In the genomic region with DNA sequence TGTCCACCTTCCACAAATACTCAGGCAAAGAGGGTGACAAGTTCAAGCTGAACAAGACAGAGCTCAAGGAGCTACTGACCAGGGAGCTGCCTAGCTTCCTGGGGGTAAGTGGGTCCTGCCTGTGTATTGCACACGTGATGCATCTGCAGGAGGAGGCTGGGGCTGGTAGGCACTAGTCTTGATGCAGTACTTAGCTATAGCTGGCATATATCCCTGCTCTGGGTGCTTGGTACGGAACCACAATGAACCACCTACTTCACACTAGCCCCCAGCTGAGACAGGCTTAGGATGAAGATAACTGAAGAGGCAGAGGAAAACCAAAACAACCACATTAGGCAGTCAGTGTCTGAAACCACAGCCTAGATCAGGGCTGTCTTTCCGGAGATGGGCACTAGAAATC, we compare ENCODE assay signal across 10 mouse cellular contexts. TPM values are rescaled to one million over a fixed set of nuclear protein-coding genes. Genes with fewer than 3 reads are reported as not detected.
A peak's percentile ranks its signal among the peaks of the same experiment; 100 is the strongest.
DNase-seq lines count a peak whose midpoint lies in the region; ATAC-seq lines count a peak whose summit lies in the region.
"Had no signal": no experiment of that assay in that cellular context is flagged by ENCODE, and none has a peak within 500 bp of the region (broad histone marks: within the 10 kb centered on the region; RNA-seq: fewer than 3 reads in every experiment).

No protein-coding gene starts in this region.

- no peak overlapping the region for H3K4me2 ChIP-seq in forebrain, embryonic 11.5 days (ENCODE audit: low read depth, low read length, severe bottlenecking)
- no peak overlapping the region for H3K4me2 ChIP-seq in lung, embryonic 15.5 days
- H3K4me2 ChIP-seq in intestine, embryonic 15.5 days (replicated peaks), result no peak overlapping the region
- H3K4me2 ChIP-seq in stomach, embryonic 16.5 days (ENCODE audit: low read depth, low read length), result no peak overlapping the region
- no peak overlapping the region for H3K4me2 ChIP-seq in hindbrain, embryonic 13.5 days

- peak overlapping the region; percentile 62; the same call in 1 of the 2 replicates for H3K27ac ChIP-seq in forebrain, embryonic 10.5 days
- no peak overlapping the region for H3K27ac ChIP-seq in forebrain, embryonic 11.5 days (ENCODE audit: low read depth, low read length)
- peak overlapping the region; percentile 83 for H3K27ac ChIP-seq in lung, embryonic 15.5 days
- peak overlapping the region; percentile 45; the same call in 1 of the 2 replicates for H3K27ac ChIP-seq in intestine, embryonic 15.5 days
- peak overlapping the region; percentile 89 for H3K27ac ChIP-seq in stomach, embryonic 16.5 days (ENCODE audit: low read length)
- H3K27ac ChIP-seq in hindbrain, embryonic 13.5 days, result no peak overlapping the region

- no peak for ATAC-seq in forebrain, embryonic 11.5 days (replicated peaks; ENCODE audit: low FRiP score)
- ATAC-seq in lung, embryonic 15.5 days (ENCODE audit: borderline replicate concordance, extremely low read depth, low FRiP score, low TSS enrichment), result 0 out of 2 replicates have a peak, but pooled peaks have one; percentile 14
- ATAC-seq in intestine, embryonic 15.5 days, result no peak
- ATAC-seq in stomach, embryonic 16.5 days (ENCODE audit: insufficient read depth, low FRiP score), result no peak
- no peak for ATAC-seq in hindbrain, embryonic 13.5 days (ENCODE audit: low FRiP score)

- no peaks in the 10 kb centered on the region for H3K9me3 ChIP-seq in forebrain, embryonic 10.5 days
- no peaks in the 10 kb centered on the region for H3K9me3 ChIP-seq in forebrain, embryonic 11.5 days (ENCODE audit: control insufficient read depth, low read length)
- H3K9me3 ChIP-seq in lung, embryonic 15.5 days, result no peaks in the 10 kb centered on the region
- no peaks in the 10 kb centered on the region for H3K9me3 ChIP-seq in intestine, embryonic 15.5 days
- no peaks in the 10 kb centered on the region for H3K9me3 ChIP-seq in stomach, embryonic 16.5 days (replicated peaks; ENCODE audit: control insufficient read depth, low read length)
- no peaks in the 10 kb centered on the region for H3K9me3 ChIP-seq in hindbrain, embryonic 13.5 days

- H3K36me3 ChIP-seq in forebrain, embryonic 10.5 days (replicated peaks), result no peaks in the 10 kb centered on the region
- H3K36me3 ChIP-seq in forebrain, embryonic 11.5 days (ENCODE audit: control insufficient read depth, insufficient read depth, low read length), result no peaks in the 10 kb centered on the region
- no peaks in the 10 kb centered on the region for H3K36me3 ChIP-seq in lung, embryonic 15.5 days
- no peaks in the 10 kb centered on the region for H3K36me3 ChIP-seq in intestine, embryonic 15.5 days
- H3K36me3 ChIP-seq in stomach, embryonic 16.5 days (ENCODE audit: control insufficient read depth, insufficient read depth, low read length), result no peaks in the 10 kb centered on the region
- H3K36me3 ChIP-seq in hindbrain, embryonic 13.5 days, result no peaks in the 10 kb centered on the region

- H3K4me3 ChIP-seq in forebrain, embryonic 10.5 days, result no peak overlapping the region
- no peak overlapping the region for H3K4me3 ChIP-seq in forebrain, embryonic 11.5 days (ENCODE audit: low read depth, low read length)
- no peak overlapping the region for H3K4me3 ChIP-seq in lung, embryonic 15.5 days
- no peak overlapping the region for H3K4me3 ChIP-seq in intestine, embryonic 15.5 days (replicated peaks)
- no peak overlapping the region for H3K4me3 ChIP-seq in stomach, embryonic 16.5 days (replicated peaks; ENCODE audit: low read length)
- no peak overlapping the region for H3K4me3 ChIP-seq in hindbrain, embryonic 13.5 days

- H3K9ac ChIP-seq in forebrain, embryonic 11.5 days (ENCODE audit: low read length), result no peak overlapping the region
- H3K9ac ChIP-seq in lung, embryonic 15.5 days, result no peak overlapping the region
- H3K9ac ChIP-seq in intestine, embryonic 15.5 days, result no peak overlapping the region
- H3K9ac ChIP-seq in stomach, embryonic 16.5 days (ENCODE audit: low read length), result no peak overlapping the region
- no peak overlapping the region for H3K9ac ChIP-seq in hindbrain, embryonic 13.5 days

- no peaks in the 10 kb centered on the region for H3K27me3 ChIP-seq in forebrain, embryonic 10.5 days (ENCODE audit: poor library complexity, severe bottlenecking)
- H3K27me3 ChIP-seq in forebrain, embryonic 11.5 days (ENCODE audit: control insufficient read depth, insufficient read depth, low read length), result no peaks in the 10 kb centered on the region
- H3K27me3 ChIP-seq in lung, embryonic 15.5 days, result no peaks in the 10 kb centered on the region
- H3K27me3 ChIP-seq in intestine, embryonic 15.5 days (replicated peaks), result no peaks in the 10 kb centered on the region
- no peaks in the 10 kb centered on the region for H3K27me3 ChIP-seq in stomach, embryonic 16.5 days (ENCODE audit: control insufficient read depth, insufficient read depth, low read length)
- no peaks in the 10 kb centered on the region for H3K27me3 ChIP-seq in hindbrain, embryonic 13.5 days

- peaks cover 24% of the 10 kb centered on the region for H3K4me1 ChIP-seq in forebrain, embryonic 10.5 days
- H3K4me1 ChIP-seq in forebrain, embryonic 11.5 days (replicated peaks; ENCODE audit: control insufficient read depth, insufficient read depth, low read length), result no peaks in the 10 kb centered on the region; the same call in 1 of the 2 replicates
- H3K4me1 ChIP-seq in lung, embryonic 15.5 days, result peaks cover 31% of the 10 kb centered on the region
- H3K4me1 ChIP-seq in intestine, embryonic 15.5 days (replicated peaks), result peaks cover 18% of the 10 kb centered on the region
- H3K4me1 ChIP-seq in stomach, embryonic 16.5 days (ENCODE audit: control insufficient read depth, insufficient read depth, low read length), result peaks cover 37% of the 10 kb centered on the region
- peaks cover 9% of the 10 kb centered on the region; the same call in 1 of the 2 replicates for H3K4me1 ChIP-seq in hindbrain, embryonic 13.5 days (replicated peaks)

- no peak for DNase-seq in forebrain, embryonic 10.5 days (ENCODE audit: extremely low spot score, low spot score)
- DNase-seq in forebrain, embryonic 11.5 days (ENCODE audit: low spot score), result no peak
- no peak for DNase-seq in lung, postnatal 36 days
- no peak for DNase-seq in left cerebral cortex, adult 18-20 months (ENCODE audit: low spot score in 2 of 2)

- 87% methylated on average over 3 of the region's 3 CpGs for WGBS in forebrain, embryonic 10.5 days
- WGBS in forebrain, embryonic 11.5 days, result 77% methylated on average over 3 of the region's 3 CpGs
- 69% methylated on average over 3 of the region's 3 CpGs for WGBS in lung, embryonic 15.5 days
- WGBS in intestine, embryonic 15.5 days, result 76% methylated on average over 3 of the region's 3 CpGs
- WGBS in stomach, embryonic 16.5 days, result 71% methylated on average over 3 of the region's 3 CpGs
- 82% methylated on average over 3 of the region's 3 CpGs for WGBS in hindbrain, embryonic 13.5 days

RNA-seq across cellular contexts. Expression of gene S100a4, which starts 1.5 kb away (rescaled TPM):
- polyA plus RNA-seq in forebrain, embryonic 10.5 days (2016; fragmentation: Nextera tagmentation; extraction: Ambion mirVana), result 0.47 TPM in 1 of 2 replicates, not detected in the other
- polyA plus RNA-seq in forebrain, embryonic 11.5 days (2014; fragmentation: Nextera tagmentation; extraction: Ambion mirVana), result 0.69 and 1.9 TPM in 2 replicates
- 6.0 and 8.9 TPM in 2 replicates for polyA plus RNA-seq in lung, embryonic 15.5 days (2015; fragmentation: Nextera tagmentation; extraction: Ambion mirVana)
- polyA plus RNA-seq in intestine, embryonic 15.5 days (2015; fragmentation: Nextera tagmentation; extraction: Ambion mirVana), result 4.4 and 8.2 TPM in 2 replicates
- polyA plus RNA-seq in stomach, embryonic 16.5 days (2015; fragmentation: Nextera tagmentation; extraction: Ambion mirVana), result 12.5 and 15.1 TPM in 2 replicates
- 0.75 and 1.5 TPM in 2 replicates for polyA plus RNA-seq in hindbrain, embryonic 13.5 days (2015; fragmentation: Nextera tagmentation; extraction: Ambion mirVana)
- 1 to 10 TPM; 2.9 to 4.5 TPM for total RNA-seq in left cerebral cortex, adult 18-20 months (2021)

RNA-seq across cellular contexts. Expression of gene S100a5, which starts 3.3 kb away (rescaled TPM):
- not detected in 2 replicates for polyA plus RNA-seq in forebrain, embryonic 10.5 days (2016; fragmentation: Nextera tagmentation; extraction: Ambion mirVana)
- not detected in 2 replicates for polyA plus RNA-seq in forebrain, embryonic 11.5 days (2014; fragmentation: Nextera tagmentation; extraction: Ambion mirVana)
- not detected in 2 replicates for polyA plus RNA-seq in lung, embryonic 15.5 days (2015; fragmentation: Nextera tagmentation; extraction: Ambion mirVana)
- polyA plus RNA-seq in intestine, embryonic 15.5 days (2015; fragmentation: Nextera tagmentation; extraction: Ambion mirVana), result 15.0 and 15.7 TPM in 2 replicates
- polyA plus RNA-seq in stomach, embryonic 16.5 days (2015; fragmentation: Nextera tagmentation; extraction: Ambion mirVana), result 4.5 and 5.2 TPM in 2 replicates
- polyA plus RNA-seq in hindbrain, embryonic 13.5 days (2015; fragmentation: Nextera tagmentation; extraction: Ambion mirVana), result not detected in 2 replicates
- not detected for total RNA-seq in left cerebral cortex, adult 18-20 months (2021)
- total RNA-seq: heart, postnatal 36 days; neutrophil, adult 5-6 weeks had no signal

RNA-seq across cellular contexts. Expression of gene Gm42674, which starts 3.3 kb away (rescaled TPM):
- not detected in 2 replicates for polyA plus RNA-seq in forebrain, embryonic 10.5 days (2016; fragmentation: Nextera tagmentation; extraction: Ambion mirVana)
- not detected in 2 replicates for polyA plus RNA-seq in forebrain, embryonic 11.5 days (2014; fragmentation: Nextera tagmentation; extraction: Ambion mirVana)
- not detected in 2 replicates for polyA plus RNA-seq in lung, embryonic 15.5 days (2015; fragmentation: Nextera tagmentation; extraction: Ambion mirVana)
- polyA plus RNA-seq in intestine, embryonic 15.5 days (2015; fragmentation: Nextera tagmentation; extraction: Ambion mirVana), result not detected in 2 replicates
- polyA plus RNA-seq in stomach, embryonic 16.5 days (2015; fragmentation: Nextera tagmentation; extraction: Ambion mirVana), result not detected in 2 replicates
- polyA plus RNA-seq in hindbrain, embryonic 13.5 days (2015; fragmentation: Nextera tagmentation; extraction: Ambion mirVana), result not detected in 2 replicates
- not detected for total RNA-seq in left cerebral cortex, adult 18-20 months (2021)
- total RNA-seq: heart, postnatal 36 days; neutrophil, adult 5-6 weeks had no signal

RNA-seq across cellular contexts. Expression of gene S100a6, which starts 7.6 kb away (rescaled TPM):
- polyA plus RNA-seq in forebrain, embryonic 10.5 days (2016; fragmentation: Nextera tagmentation; extraction: Ambion mirVana), result 22.4 and 23.2 TPM in 2 replicates
- 24.3 and 27.0 TPM in 2 replicates for polyA plus RNA-seq in forebrain, embryonic 11.5 days (2014; fragmentation: Nextera tagmentation; extraction: Ambion mirVana)
- polyA plus RNA-seq in lung, embryonic 15.5 days (2015; fragmentation: Nextera tagmentation; extraction: Ambion mirVana), result 148 and 158 TPM in 2 replicates
- 412 and 430 TPM in 2 replicates for polyA plus RNA-seq in intestine, embryonic 15.5 days (2015; fragmentation: Nextera tagmentation; extraction: Ambion mirVana)
- 820 and 892 TPM in 2 replicates for polyA plus RNA-seq in stomach, embryonic 16.5 days (2015; fragmentation: Nextera tagmentation; extraction: Ambion mirVana)
- 38.4 and 42.3 TPM in 2 replicates for polyA plus RNA-seq in hindbrain, embryonic 13.5 days (2015; fragmentation: Nextera tagmentation; extraction: Ambion mirVana)
- total RNA-seq in left cerebral cortex, adult 18-20 months (2021), result 10 to 100 TPM; 30.8 to 37.4 TPM

RNA-seq across cellular contexts. Expression of gene S100a2, which starts 15.0 kb away (rescaled TPM):
- not detected in 2 replicates for polyA plus RNA-seq in forebrain, embryonic 10.5 days (2016; fragmentation: Nextera tagmentation; extraction: Ambion mirVana)
- not detected in 2 replicates for polyA plus RNA-seq in forebrain, embryonic 11.5 days (2014; fragmentation: Nextera tagmentation; extraction: Ambion mirVana)
- not detected in 2 replicates for polyA plus RNA-seq in lung, embryonic 15.5 days (2015; fragmentation: Nextera tagmentation; extraction: Ambion mirVana)
- polyA plus RNA-seq in intestine, embryonic 15.5 days (2015; fragmentation: Nextera tagmentation; extraction: Ambion mirVana), result not detected in 2 replicates
- 0.93 and 1.3 TPM in 2 replicates for polyA plus RNA-seq in stomach, embryonic 16.5 days (2015; fragmentation: Nextera tagmentation; extraction: Ambion mirVana)
- not detected in 2 replicates for polyA plus RNA-seq in hindbrain, embryonic 13.5 days (2015; fragmentation: Nextera tagmentation; extraction: Ambion mirVana)
- not detected for total RNA-seq in left cerebral cortex, adult 18-20 months (2021)
- total RNA-seq: heart, postnatal 36 days; neutrophil, adult 5-6 weeks had no signal

Comparison
In these comparisons a context has a peak if more than half of its experiments do, and no peak if none do; other contexts are left out.
1. H3K27ac ChIP-seq: peak in forebrain, embryonic 10.5 days (single experiment), lung, embryonic 15.5 days (single experiment), intestine, embryonic 15.5 days (single experiment) and stomach, embryonic 16.5 days (single experiment); none in forebrain, embryonic 11.5 days (single experiment) and hindbrain, embryonic 13.5 days (single experiment).